Mouse (Mus musculus): ENCODE results near the gene Zfp870. TPM values are rescaled to one million over a fixed set of nuclear protein-coding genes. Genes with fewer than 3 reads are reported as not detected.

Gene Zfp870
- total and polyA plus RNA-seq, 3 experiments = 0.25 TPM; not detected in 2

DNA sequence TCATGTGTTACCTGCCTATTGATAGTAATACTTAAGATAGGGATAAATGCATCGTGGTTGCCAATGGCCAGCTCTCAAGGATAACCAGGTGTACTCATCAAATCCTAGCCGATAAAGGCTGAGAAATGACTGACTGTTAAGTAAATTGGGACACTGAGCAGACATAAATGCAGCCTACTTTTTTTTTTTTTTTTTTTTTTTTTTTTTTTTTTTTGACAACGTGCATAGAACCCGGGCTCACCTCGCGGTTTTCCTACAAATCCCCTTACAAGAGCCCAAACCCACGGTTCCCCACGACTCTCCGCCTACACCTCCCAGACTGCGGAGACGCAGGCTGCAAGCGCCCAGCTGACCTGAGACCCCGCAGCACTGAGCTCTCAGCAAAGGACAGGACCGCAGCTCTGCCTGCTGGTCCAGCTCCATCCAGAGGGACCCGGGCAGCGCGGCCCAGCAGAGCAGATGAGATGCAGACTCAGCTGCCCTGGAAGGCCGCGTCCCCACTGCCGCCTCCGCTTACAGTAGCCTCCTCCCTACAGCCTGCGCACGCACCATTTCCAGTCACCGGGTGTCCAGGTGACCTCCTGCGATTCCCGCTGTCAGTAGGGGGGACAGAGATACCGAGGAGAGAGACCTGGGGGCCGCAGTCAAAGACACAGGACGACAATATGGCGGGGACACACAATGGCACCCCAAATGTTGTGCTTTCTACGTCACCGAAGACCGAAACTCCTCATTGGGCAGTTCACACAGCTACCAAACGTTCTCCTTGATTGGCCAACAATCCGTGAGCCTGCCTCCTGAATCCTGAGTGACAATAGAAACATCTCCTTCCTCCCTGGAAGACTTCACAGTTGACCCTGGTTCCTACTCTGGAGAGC, 61.7 kb downstream of the Zfp870 start, which contains the start of gene Zfp799:
Zfp799 (minus strand) TSS at position 722 of the 878 bp plus-strand sequence.
- Histone ChIP-seq H3K27me3 (ENCODE audit: control insufficient read depth in 1 of 2, insufficient read depth in 2 of 2, low read length in 2 of 2) (no peaks in the 10 kb centered on the region; a peak in 2 of 4 replicates), H3K9ac (ENCODE audit: control insufficient read depth, low read depth, low read length, poor library complexity, severe bottlenecking) (no peak within 1 kb of the TSS), H3K9me3 (replicated peaks; ENCODE audit: insufficient read depth, low read length) (no peaks in the 10 kb centered on the region), H3K36me3 (ENCODE audit: control insufficient read depth in 1 of 2, insufficient read depth in 2 of 2, low read length in 2 of 2) (no peaks in the 10 kb centered on the region), H3K4me3 (ENCODE audit: control insufficient read depth in 1 of 2, insufficient read depth in 1 of 2, low read depth in 2 of 2, low read length in 2 of 2) (no peak within 1 kb of the TSS), H3K79me2 (ENCODE audit: control insufficient read depth, insufficient read depth, low read length, poor library complexity) (no peaks in the 10 kb centered on the region), H3K27ac (ENCODE audit: control insufficient read depth, low read depth, low read length) (no peak within 1 kb of the TSS), H3K4me1 (ENCODE audit: control insufficient read depth in 1 of 2, insufficient read depth in 2 of 2, low read length in 2 of 2) (no peaks in the 10 kb centered on the region)
- no peak for DNase-seq (ENCODE audit: low read depth, low spot score)
- no peak for TF ChIP-seq RCOR1 (IDR thresholded peaks at IDR 0.05; ENCODE audit: low read depth, low read length)
- TF ChIP-seq GATA1 (IDR thresholded peaks at IDR 0.05; ENCODE audit: low read depth, low read length) = no peak
- no peak for TF ChIP-seq POLR2AphosphoS2 (IDR thresholded peaks at IDR 0.05; ENCODE audit: low read length)
- TF ChIP-seq POLR2A (IDR thresholded peaks at IDR 0.05; ENCODE audit: control insufficient read depth in 1 of 2, insufficient read depth in 1 of 2, low read depth in 1 of 2, low read length in 2 of 2, poor library complexity in 1 of 2) = no peak
- TF ChIP-seq CTCF (IDR thresholded peaks at IDR 0.05 in 2 of 3, conservative IDR thresholded peaks at IDR 0.05 in 1 of 3; ENCODE audit: control insufficient read depth in 1 of 3, insufficient read depth in 1 of 3, low read depth in 2 of 3, low read length in 3 of 3, poor library complexity in 1 of 3, severe bottlenecking in 1 of 3) = no peak
- no peak for TF ChIP-seq MXI1 (IDR thresholded peaks at IDR 0.05; ENCODE audit: low read depth, low read length)
- no peak for TF ChIP-seq EP300 (IDR thresholded peaks at IDR 0.05; ENCODE audit: low read depth in 1 of 2, low read length in 2 of 2)
- TF ChIP-seq USF1 (IDR thresholded peaks at IDR 0.05; ENCODE audit: low read depth, low read length) = no peak
- TF ChIP-seq MYB (IDR thresholded peaks at IDR 0.05; ENCODE audit: low read depth, low read length) = no peak
- TF ChIP-seq ELF1 (IDR thresholded peaks at IDR 0.05; ENCODE audit: low read depth, low read length) = no peak
- no peak for TF ChIP-seq ETS1 (IDR thresholded peaks at IDR 0.05; ENCODE audit: low read depth, low read length)
- TF ChIP-seq MAX (IDR thresholded peaks at IDR 0.05; ENCODE audit: low read length) = no peak
- TF ChIP-seq MAFK (IDR thresholded peaks at IDR 0.05; ENCODE audit: borderline replicate concordance, low read depth, low read length) = no peak
- no peak for TF ChIP-seq TCF12 (IDR thresholded peaks at IDR 0.05; ENCODE audit: low read depth, low read length)
- no peak for TF ChIP-seq GABPA (IDR thresholded peaks at IDR 0.05; ENCODE audit: low read depth, low read length)
- no peak for TF ChIP-seq NRF1 (IDR thresholded peaks at IDR 0.05; ENCODE audit: insufficient read depth, low read depth, low read length, poor library complexity, severe bottlenecking)
- TF ChIP-seq E2F4 (IDR thresholded peaks at IDR 0.05; ENCODE audit: borderline replicate concordance, low read depth, low read length) = no peak
- TF ChIP-seq BHLHE40 (IDR thresholded peaks at IDR 0.05; ENCODE audit: borderline replicate concordance, low read depth, low read length) = no peak

Other genes with a start within 250 kb of the Zfp870 start
- gene Cyp4f40, start 232.7 kb downstream of the Zfp870 start, total RNA-seq (2012; rRNA removed) = not detected in 2 replicates
- not detected for gene Cyp4f40, start 232.7 kb downstream of the Zfp870 start, polyA plus RNA-seq (2012; ENCODE audit: insufficient read depth in 1 of 2, insufficient read length in 2 of 2, low read depth in 1 of 2, low replicate concordance in 2 of 2, missing spikeins in 1 of 2)
- not detected in 2 replicates for gene Cyp4f15, start 206.0 kb downstream of the Zfp870 start, total RNA-seq (2012; rRNA removed)
- gene Cyp4f15, start 206.0 kb downstream of the Zfp870 start, polyA plus RNA-seq (2012; ENCODE audit: insufficient read depth in 1 of 2, insufficient read length in 2 of 2, low read depth in 1 of 2, low replicate concordance in 2 of 2, missing spikeins in 1 of 2) = not detected
- 8.8 and 11.7 TPM in 2 replicates for gene Zfp871, start 103.4 kb downstream of the Zfp870 start, total RNA-seq (2012; rRNA removed)
- 10 to 100 TPM; 12.2 to 16.9 TPM for gene Zfp871, start 103.4 kb downstream of the Zfp870 start, polyA plus RNA-seq (2012; ENCODE audit: insufficient read depth in 1 of 2, insufficient read length in 2 of 2, low read depth in 1 of 2, low replicate concordance in 2 of 2, missing spikeins in 1 of 2)
- not detected in 2 replicates for gene Zfp811, start 81.7 kb downstream of the Zfp870 start, total RNA-seq (2012; rRNA removed)
- gene Zfp811, start 81.7 kb downstream of the Zfp870 start, polyA plus RNA-seq (2012; ENCODE audit: insufficient read depth in 1 of 2, insufficient read length in 2 of 2, low read depth in 1 of 2, low replicate concordance in 2 of 2, missing spikeins in 1 of 2) = not detected
- gene Zfp799, start 61.4 kb downstream of the Zfp870 start, total RNA-seq (2012; rRNA removed) = not detected in 2 replicates
- gene Zfp799, start 61.4 kb downstream of the Zfp870 start, polyA plus RNA-seq (2012; ENCODE audit: insufficient read depth in 1 of 2, insufficient read length in 2 of 2, low read depth in 1 of 2, low replicate concordance in 2 of 2, missing spikeins in 1 of 2) = under 1 TPM in 1 of 2 experiments, not detected in 1; 0.01 TPM
- gene Cyp4f14, start 25.7 kb upstream of the Zfp870 start, total RNA-seq (2012; rRNA removed) = not detected in 2 replicates
- not detected for gene Cyp4f14, start 25.7 kb upstream of the Zfp870 start, polyA plus RNA-seq (2012; ENCODE audit: insufficient read depth in 1 of 2, insufficient read length in 2 of 2, low read depth in 1 of 2, low replicate concordance in 2 of 2, missing spikeins in 1 of 2)
- gene Cyp4f13, start 55.8 kb upstream of the Zfp870 start, total RNA-seq (2012; rRNA removed) = 5.4 and 9.7 TPM in 2 replicates
- gene Cyp4f13, start 55.8 kb upstream of the Zfp870 start, polyA plus RNA-seq (2012; ENCODE audit: insufficient read depth in 1 of 2, insufficient read length in 2 of 2, low read depth in 1 of 2, low replicate concordance in 2 of 2, missing spikeins in 1 of 2) = 10 to 100 TPM in 1 of 2 experiments, not detected in 1; 19.3 TPM
- 9.8 and 13.4 TPM in 2 replicates for gene Zfp472, start 74.2 kb upstream of the Zfp870 start, total RNA-seq (2012; rRNA removed)
- gene Zfp472, start 74.2 kb upstream of the Zfp870 start, polyA plus RNA-seq (2012; ENCODE audit: insufficient read depth in 1 of 2, insufficient read length in 2 of 2, low read depth in 1 of 2, low replicate concordance in 2 of 2, missing spikeins in 1 of 2) = 1 to 10 TPM in 1 of 2 experiments, not detected in 1; 7.1 TPM
- gene Zfp952, start 101.5 kb upstream of the Zfp870 start, total RNA-seq (2012; rRNA removed) = 3.2 and 4.7 TPM in 2 replicates
- 1 to 10 TPM in 1 of 2 experiments, not detected in 1; 2.9 TPM for gene Zfp952, start 101.5 kb upstream of the Zfp870 start, polyA plus RNA-seq (2012; ENCODE audit: insufficient read depth in 1 of 2, insufficient read length in 2 of 2, low read depth in 1 of 2, low replicate concordance in 2 of 2, missing spikeins in 1 of 2)
- gene Zfp763, start 141.8 kb upstream of the Zfp870 start, total RNA-seq (2012; rRNA removed) = 1.4 and 1.5 TPM in 2 replicates
- 1 to 10 TPM in 1 of 2 experiments, not detected in 1; 1.3 TPM for gene Zfp763, start 141.8 kb upstream of the Zfp870 start, polyA plus RNA-seq (2012; ENCODE audit: insufficient read depth in 1 of 2, insufficient read length in 2 of 2, low read depth in 1 of 2, low replicate concordance in 2 of 2, missing spikeins in 1 of 2)
- gene 4921501E09Rik, start 176.4 kb upstream of the Zfp870 start, total RNA-seq (2012; rRNA removed) = not detected in 2 replicates
- not detected for gene 4921501E09Rik, start 176.4 kb upstream of the Zfp870 start, polyA plus RNA-seq (2012; ENCODE audit: insufficient read depth in 1 of 2, insufficient read length in 2 of 2, low read depth in 1 of 2, low replicate concordance in 2 of 2, missing spikeins in 1 of 2)
- 1.6 and 1.7 TPM in 2 replicates for gene Zfp563, start 197.7 kb upstream of the Zfp870 start, total RNA-seq (2012; rRNA removed)
- gene Zfp563, start 197.7 kb upstream of the Zfp870 start, polyA plus RNA-seq (2012; ENCODE audit: insufficient read depth in 1 of 2, insufficient read length in 2 of 2, low read depth in 1 of 2, low replicate concordance in 2 of 2, missing spikeins in 1 of 2) = under 1 TPM in 1 of 2 experiments, not detected in 1; 0.95 TPM
- not detected in 2 replicates for gene Morc2b, start 248.0 kb upstream of the Zfp870 start, total RNA-seq (2012; rRNA removed)
- not detected for gene Morc2b, start 248.0 kb upstream of the Zfp870 start, polyA plus RNA-seq (2012; ENCODE audit: insufficient read depth in 1 of 2, insufficient read length in 2 of 2, low read depth in 1 of 2, low replicate concordance in 2 of 2, missing spikeins in 1 of 2)